Mouse (Mus musculus): Measurements from ENCODE around the gene Tmem59l. TPM values are rescaled to one million over a fixed set of nuclear protein-coding genes. Genes with fewer than 3 reads are reported as not detected.
A peak's percentile ranks its signal among the peaks of the same experiment; 100 is the strongest.

Tmem59l gene
- total RNA-seq, 2 experiments from 2014 or later, result not detected

DNA sequence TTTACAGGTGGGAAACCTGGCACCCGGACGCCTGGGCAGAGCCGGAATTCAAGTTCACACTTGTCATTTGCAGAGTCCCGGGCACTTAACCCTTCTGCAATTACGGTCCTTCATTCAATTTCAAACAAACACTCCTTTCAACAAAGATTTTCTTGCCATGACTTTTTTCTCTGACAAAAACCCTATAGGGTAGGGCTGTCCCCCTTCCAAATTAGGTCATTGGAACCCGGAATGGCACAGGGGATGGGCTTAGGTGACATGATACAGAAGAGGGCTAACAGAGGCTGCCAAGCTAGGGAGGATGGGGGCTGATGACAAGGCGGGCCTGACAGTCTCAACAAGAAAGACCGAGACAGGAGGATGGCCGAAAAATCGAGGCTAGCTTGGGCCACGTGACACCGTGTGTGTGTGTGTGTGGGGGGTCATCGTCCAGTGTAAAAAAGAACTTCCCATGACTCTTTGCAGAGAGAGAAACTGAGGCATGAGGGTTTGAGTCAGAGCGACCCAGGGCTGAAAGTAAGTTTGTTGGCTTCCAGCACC, 1.8 kb upstream of the Tmem59l start:
- DNase-seq, result peak in 1 of 2 experiments; percentile 13

DNA sequence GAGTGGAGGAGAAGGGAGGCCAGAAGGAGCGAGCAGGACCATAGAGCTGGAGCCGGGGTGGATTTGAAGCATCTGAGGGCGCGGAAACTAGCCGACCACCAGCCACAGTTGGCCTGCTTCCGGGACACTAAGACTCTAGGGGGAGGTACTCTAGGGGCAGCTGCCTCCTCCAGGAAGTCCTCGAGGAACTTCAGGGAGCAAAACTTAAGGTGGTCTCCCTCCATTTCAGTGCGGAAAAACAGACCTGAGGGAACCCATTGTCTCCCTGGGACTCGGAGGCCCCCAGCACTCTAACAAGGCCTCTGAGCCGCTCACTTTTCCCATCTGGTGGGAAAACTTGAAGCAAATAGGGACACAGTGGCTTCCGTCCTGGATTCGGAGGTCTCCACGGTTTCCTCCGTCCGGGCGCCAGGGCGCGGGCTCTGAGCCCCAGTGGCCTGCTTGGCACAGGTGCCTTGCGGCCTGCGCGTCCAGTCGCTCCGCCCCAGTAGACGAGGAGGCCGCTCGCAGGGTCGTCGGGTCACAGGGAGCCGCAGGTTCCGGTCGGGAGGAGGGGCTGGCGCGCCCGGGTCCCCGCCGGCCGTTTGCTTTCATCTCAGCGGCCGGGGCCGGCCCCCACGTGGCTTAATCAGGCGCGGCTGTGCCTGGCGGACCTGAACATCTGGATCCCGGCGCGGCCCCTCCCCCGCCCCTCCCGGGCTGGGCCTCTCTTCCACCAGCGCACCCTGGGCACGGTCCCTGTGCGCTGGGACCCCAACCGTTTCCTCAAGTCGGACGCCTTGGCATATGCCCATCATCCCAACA, 1.0 kb upstream of the Tmem59l start:
- DNase-seq, result peak in 1 of 2 experiments; percentile 37

GRCm38 (mm10) chr8:70486191-70486681, 922 bp downstream of the Tmem59l start:
- DNase-seq, result no peak

GRCm38 (mm10) chr8:70482943-70483342, 4.2 kb downstream of the Tmem59l start:
- DNase-seq, result no peak

DNA sequence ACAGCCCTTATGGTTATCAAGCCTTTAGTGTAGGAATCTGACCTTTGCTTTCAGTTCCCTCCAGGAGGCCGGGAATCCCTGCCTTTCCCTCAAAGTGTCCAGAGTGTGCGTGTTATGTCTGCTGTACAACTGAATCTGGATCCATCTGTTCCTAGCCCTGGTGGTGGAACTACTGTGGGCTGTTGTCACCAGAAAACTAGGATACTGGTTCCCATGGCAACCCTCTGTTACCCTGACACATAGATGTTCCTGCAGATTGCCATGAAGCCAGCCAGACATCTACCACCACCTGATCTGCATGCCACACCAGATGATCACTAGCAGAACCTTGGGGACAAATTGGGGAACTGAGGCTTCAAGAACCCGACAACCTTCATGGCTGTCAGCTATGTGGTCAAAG, 5.2 kb downstream of the Tmem59l start:
- DNase-seq, result no peak

DNA sequence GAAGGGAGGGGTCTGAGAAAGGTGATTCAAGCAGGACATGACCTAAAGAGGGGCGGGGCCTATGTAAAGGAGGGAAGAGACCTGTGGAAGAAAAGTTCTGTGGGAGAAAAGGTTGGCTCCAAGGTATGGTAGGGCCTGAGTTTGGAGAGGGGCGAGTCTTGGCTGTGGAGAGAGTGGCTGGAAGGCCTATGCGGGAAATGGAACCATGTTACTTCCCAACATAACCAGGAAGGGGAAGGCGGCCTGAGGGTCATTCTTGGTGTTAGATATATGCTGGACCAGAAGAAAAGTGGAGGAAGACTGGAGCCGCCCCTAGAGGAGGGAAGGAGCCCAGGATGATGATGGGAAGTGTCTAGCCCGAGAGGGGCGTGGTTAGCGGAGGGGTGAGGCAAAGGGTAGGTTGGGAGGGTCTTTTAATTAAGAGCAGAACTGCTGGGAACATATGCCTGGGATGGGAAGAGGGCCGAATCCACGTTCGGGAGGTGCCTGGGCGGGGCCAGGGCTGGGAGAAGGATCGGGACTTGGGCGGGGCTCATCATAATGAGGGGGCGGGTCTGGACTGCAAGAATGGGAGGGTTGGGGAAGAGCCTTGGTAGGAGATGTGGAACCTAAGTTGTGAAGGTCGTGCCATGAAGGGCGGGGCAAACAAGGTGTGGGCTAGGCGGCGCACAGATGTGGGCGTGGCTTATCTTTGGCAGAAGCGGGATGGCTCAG, 9.7 kb downstream of the Tmem59l start:
- no peak for DNase-seq

DNA sequence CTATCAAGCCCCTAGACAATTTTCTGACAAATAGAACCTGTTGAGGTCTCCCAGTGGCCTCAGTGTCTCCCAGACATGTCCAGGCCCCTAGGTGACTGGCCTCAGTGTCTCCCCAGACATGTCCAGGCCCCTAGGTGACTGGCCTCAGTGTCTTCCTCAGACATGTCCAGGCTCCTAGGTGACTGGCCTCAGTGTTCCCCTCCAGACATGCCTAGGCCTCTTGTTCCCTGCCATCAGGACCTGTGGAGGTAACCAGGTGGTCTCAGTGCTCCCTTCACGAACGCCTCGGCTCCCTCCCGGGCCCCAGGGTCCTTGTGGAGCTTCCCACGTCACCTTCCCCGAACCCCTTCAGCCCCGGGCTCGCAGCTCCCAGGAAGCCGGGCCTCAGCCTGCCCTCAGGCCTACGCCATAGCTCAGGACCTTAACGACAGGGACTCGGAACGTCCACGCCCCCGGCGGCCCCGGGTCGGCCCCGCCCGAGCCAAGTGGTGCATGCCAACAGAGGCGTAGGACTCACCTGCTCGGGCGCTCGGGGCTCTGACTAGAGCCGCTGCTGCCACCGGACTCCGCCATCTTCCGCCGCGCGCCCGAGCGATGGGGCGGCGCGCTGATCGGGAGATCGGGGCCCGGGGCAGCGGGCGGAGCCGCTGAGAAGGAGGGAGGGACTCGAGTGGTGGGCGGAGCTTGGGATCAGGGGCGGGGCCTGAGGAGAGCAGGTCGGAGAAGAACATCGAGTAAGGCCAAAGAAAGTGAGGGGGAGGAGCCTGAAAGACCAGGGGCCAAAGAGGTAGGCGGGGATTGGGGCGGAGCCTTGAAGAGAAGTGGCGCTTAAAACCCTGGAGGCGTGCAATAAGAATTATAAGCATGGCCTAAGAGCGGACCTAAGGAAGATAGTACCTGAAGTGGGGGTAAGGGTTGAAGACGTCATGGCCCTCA, 10.6 kb downstream of the Tmem59l start, which contains the start of gene Klhl26:
Klhl26 (minus strand) TSS at position 636 of the 936 bp plus-strand sequence.
- DNase-seq, result peak; percentile 96 to 98

DNA sequence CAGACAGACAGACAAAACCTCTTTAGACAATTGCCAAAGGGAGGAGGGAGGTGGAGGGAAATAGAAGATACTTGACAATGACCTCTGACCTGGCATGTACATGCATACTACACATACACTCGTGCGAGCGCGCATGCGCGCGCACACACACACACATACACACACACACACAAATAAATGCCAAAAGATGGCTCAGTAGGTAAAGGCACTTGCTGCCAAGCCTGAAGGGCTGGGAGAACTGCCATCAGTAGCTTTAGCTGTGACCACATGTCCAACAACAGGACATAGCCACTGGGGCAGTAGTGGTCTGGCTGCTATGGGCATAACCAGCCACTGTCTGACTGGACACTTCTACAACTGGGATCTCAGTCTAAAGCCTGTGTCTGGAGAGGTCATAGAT, 15.3 kb downstream of the Tmem59l start:
- DNase-seq, result no peak

DNA sequence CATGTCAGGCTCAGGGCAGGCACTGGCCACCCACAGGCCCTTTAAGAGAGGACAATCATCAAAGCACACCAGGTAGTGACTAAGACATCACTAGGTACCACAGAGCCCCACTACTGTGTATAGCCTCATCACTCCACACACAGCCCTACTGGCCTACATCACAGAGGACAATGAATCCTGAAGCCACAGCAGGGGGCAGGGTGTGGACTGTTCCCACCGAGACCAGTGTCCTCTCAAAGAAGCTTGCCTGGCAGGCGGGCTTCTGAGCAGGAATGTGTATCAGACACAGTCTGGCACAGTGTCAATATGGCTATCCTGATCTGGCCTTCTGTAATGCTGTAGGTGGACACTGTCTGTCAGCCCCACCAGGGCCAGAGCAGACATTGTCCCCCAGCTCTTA, 17.2 kb downstream of the Tmem59l start:
- DNase-seq, result no peak

DNA sequence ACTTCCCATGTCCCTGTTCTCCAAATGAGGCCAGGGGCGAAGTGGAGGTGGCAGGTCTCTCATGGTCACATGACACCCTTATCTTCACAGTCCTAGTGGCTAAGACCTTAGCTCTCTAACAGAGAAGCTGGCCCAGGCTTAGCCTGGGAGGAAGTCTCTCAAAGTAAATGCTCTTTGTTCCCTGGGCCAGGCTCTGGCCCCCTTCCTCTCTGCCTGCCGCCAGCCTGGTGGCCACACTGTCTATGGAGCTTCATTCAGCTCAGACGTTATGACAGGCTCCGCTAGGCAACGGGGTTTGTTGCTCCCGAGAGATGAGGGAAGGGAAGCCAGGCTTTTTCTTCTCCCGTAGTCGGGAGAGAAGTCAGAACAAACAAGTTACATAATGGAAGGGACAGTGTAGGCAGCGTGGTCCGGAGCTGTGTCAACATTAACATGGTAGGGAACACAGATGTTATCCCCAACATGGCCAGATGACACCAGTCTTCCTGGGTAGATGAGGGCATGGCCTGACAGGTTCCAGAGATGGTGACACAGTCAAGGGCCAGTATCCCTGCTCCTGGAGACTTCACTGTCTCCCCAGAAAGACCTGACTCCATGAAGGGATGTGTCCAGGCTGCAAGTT, 17.8 kb downstream of the Tmem59l start:
- DNase-seq, result no peak

DNA sequence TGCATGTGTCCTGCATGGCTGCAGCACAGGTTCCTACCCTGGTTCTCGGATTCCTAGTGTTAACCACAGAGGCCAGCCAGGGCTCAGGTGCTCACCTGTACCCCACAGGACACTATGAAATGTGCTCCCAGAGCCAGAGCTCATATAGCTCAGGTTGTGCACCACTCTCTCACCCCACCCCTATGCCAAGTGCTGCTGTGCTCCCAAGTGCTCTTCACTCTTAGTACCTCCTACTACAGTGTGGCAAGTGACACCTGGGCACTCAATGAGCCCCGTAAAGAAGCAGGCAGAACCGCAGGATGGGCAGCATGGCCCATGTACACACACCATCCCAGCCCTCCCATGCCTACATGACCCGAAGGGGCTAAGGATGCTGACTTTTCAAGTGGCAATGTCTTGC, 18.4 kb downstream of the Tmem59l start:
- no peak for DNase-seq

DNA sequence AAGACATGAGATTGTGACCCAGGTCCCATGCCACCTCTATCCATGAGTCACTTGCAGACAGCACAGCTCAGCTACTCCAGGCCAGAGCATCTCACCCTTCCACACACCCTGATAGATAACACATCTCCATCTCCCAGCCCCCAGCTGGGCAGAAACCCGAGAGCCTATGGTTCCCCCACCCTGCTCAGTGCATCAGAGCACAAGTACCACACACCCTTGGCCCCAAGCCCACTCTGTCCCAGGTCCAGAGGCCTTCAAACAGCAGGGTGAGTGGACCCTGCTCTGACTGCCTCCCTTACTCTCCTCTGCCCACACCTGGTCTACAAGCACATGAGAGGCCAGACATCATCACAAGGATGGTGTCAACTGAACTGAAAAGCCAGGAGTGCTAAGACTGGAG, 19.3 kb downstream of the Tmem59l start:
- DNase-seq, result no peak

GRCm38 (mm10) chr8:70467229-70467725, 19.9 kb downstream of the Tmem59l start:
- peak; percentile 63 to 70 for DNase-seq

GRCm38 (mm10) chr8:70466771-70467170, 20.4 kb downstream of the Tmem59l start:
- peak; percentile 82 to 83 for DNase-seq

DNA sequence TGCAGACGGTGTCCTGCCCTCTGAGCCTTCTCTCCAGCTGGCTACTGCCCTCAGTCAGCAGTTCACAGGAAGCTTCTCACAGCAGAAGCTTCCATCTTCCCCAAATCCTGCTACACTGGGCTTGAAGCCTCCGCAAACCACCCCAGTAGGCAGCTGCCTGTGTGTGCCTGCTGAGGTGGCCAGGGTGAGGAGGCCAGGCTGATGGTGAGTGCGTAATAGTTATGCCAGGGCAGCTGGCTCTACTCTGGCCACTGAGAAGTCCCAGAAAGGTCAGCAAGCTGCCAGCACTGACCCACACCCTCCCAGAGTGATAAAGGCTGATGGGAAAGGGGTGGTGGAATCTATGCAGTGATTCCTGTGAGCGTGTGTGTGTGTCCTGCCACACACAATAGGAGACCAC, 20.9 kb downstream of the Tmem59l start:
- peak in 1 of 2 experiments; percentile 36 for DNase-seq

DNA sequence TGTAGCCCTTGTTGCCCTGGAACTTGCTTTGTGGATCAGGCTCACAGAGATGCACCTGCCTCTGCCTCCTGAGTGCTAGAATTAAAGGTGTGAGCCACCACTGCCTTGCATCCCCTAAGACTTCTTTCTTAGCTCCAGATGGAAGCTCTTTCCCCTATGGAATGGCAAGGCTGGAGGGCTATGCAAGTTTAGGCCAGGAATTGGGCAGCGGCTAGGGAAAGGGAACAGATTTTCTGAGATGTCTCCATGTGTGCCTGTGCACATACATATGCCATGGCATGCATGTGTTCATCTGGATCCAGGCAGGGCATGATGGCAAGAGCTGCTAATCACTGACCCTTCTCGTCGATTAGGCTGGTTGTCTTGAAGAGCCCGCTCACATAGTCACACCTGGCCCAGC, 21.5 kb downstream of the Tmem59l start:
- no peak for DNase-seq

DNA sequence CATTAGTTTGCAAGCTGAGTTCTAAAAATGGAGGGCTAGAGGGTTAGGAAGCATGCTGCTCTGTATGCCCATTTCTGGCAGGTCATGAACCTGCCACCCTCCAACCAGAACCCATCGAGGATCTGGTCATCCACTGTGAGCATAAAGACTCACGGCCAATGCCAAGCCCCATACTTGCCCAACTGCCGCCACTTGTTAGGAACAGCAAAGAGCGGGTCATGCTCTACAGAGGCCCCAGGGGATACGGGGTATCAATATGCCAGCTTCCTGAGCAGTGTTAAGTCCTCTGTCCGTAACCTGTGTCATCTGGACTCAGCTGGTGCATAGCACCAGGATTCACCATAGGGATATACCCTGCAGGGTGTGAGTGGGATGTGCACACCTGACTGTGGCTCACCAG, 23.0 kb downstream of the Tmem59l start:
- no peak for DNase-seq

- DNase-seq, result peak; percentile 48 to 60
These were observed 23.9 kb downstream of the Tmem59l start for GRCm38 (mm10) chr8:70463306-70463705.

- DNase-seq, result peak in 1 of 2 experiments; percentile 56
These were observed 24.7 kb downstream of the Tmem59l start for GRCm38 (mm10) chr8:70462516-70462813.

DNA sequence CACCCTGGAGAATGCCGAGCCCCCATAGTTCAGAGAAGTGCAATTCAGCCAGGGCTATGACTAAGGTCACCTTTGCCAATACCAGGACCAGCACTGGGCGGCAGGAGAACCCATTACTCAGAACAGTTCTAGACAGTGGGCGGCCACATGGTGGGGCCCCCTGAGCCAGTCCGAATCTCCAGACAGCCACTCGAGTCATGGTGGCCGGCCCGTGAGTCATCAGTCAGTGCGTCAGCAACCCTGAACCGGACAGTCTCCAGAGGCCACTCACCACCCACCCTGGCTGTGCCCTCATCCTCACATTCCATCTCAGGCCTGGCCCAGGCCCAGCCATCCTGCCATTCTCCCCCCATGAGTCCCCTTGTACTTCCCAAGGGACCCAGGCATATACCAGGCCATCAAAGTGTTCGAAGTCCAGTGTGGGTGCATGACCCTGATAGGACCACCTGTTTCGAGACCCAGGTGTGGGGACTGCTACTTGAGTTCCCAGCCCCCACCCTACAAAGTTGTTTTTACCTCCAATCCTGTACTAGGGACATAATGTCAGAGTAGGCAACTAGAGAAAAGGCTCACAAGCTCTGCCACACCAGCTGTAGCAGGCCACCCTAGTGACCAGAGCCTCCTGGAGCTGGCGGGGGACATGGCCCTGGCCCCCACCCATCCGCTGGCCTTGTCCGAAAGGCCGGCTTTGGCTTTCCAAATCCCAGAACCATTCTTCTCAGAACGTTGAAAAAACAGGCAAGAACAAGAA, 25.2 kb downstream of the Tmem59l start:
- DNase-seq, result peak in 1 of 2 experiments; percentile 38

DNA sequence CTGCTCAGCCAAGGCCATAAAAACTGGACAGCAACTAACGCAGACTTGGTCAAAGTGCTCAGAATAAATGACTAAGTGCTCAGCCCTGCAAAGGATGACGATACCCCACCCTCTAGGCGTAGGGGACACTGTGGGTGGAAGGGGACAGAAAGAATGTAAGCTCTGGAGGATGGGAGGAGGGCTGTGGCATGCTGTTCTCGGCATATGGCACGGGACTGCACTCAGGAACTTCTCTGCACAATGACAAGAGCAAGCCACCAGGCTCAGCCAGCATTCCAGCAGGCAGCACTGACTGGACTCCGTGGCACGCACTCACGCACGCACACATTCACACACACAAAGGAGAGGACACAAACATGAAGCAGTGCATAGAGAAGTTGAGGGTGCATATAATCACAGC, 26.6 kb downstream of the Tmem59l start:
- no peak for DNase-seq

All from heart, adult 18-20 months (tissue).